Mouse (Mus musculus): ENCODE results near the gene Fstl3. TPM values are rescaled to one million over a fixed set of nuclear protein-coding genes. Genes with fewer than 3 reads are reported as not detected.

The Fstl3 gene
- total RNA-seq, 2 experiments from 2014 or later, result 0.38 TPM; not detected in 1

Other genes starting within 250 kb of the Fstl3 start
Only the 30 nearest of the 34 such genes appear.
- not detected in 2 replicates for gene Theg, start 189.9 kb upstream of the Fstl3 start, total RNA-seq (2015; ENCODE audit: low replicate concordance)
- gene Theg, start 189.9 kb upstream of the Fstl3 start, total RNA-seq (2017; ENCODE audit: low replicate concordance), result not detected in 2 replicates
- gene C2cd4c, start 163.2 kb upstream of the Fstl3 start, total RNA-seq (2015; ENCODE audit: low replicate concordance), result not detected in 2 replicates
- not detected in 2 replicates for gene C2cd4c, start 163.2 kb upstream of the Fstl3 start, total RNA-seq (2017; ENCODE audit: low replicate concordance)
- not detected in 2 replicates for gene Shc2, start 139.4 kb upstream of the Fstl3 start, total RNA-seq (2015; ENCODE audit: low replicate concordance)
- gene Shc2, start 139.4 kb upstream of the Fstl3 start, total RNA-seq (2017; ENCODE audit: low replicate concordance), result not detected in 2 replicates
- not detected in 2 replicates for gene Odf3l2, start 131.5 kb upstream of the Fstl3 start, total RNA-seq (2015; ENCODE audit: low replicate concordance)
- not detected in 2 replicates for gene Odf3l2, start 131.5 kb upstream of the Fstl3 start, total RNA-seq (2017; ENCODE audit: low replicate concordance)
- gene Madcam1, start 112.7 kb upstream of the Fstl3 start, total RNA-seq (2015; ENCODE audit: low replicate concordance), result not detected in 2 replicates
- not detected in 2 replicates for gene Madcam1, start 112.7 kb upstream of the Fstl3 start, total RNA-seq (2017; ENCODE audit: low replicate concordance)
- gene Tpgs1, start 107.9 kb upstream of the Fstl3 start, total RNA-seq (2015; ENCODE audit: low replicate concordance), result 12.2 and 15.9 TPM in 2 replicates
- 1.9 and 8.3 TPM in 2 replicates for gene Tpgs1, start 107.9 kb upstream of the Fstl3 start, total RNA-seq (2017; ENCODE audit: low replicate concordance)
- gene Cdc34, start 95.1 kb upstream of the Fstl3 start, total RNA-seq (2015; ENCODE audit: low replicate concordance), result 42.2 and 66.7 TPM in 2 replicates
- 82.7 and 87.2 TPM in 2 replicates for gene Cdc34, start 95.1 kb upstream of the Fstl3 start, total RNA-seq (2017; ENCODE audit: low replicate concordance)
- gene Gzmm, start 88.3 kb upstream of the Fstl3 start, total RNA-seq (2015; ENCODE audit: low replicate concordance), result not detected in 2 replicates
- not detected in 2 replicates for gene Gzmm, start 88.3 kb upstream of the Fstl3 start, total RNA-seq (2017; ENCODE audit: low replicate concordance)
- 1,896 and 2,324 TPM in 2 replicates for gene Bsg, start 72.8 kb upstream of the Fstl3 start, total RNA-seq (2015; ENCODE audit: low replicate concordance)
- 1,328 and 1,345 TPM in 2 replicates for gene Bsg, start 72.8 kb upstream of the Fstl3 start, total RNA-seq (2017; ENCODE audit: low replicate concordance)
- gene Hcn2, start 60.6 kb upstream of the Fstl3 start, total RNA-seq (2015; ENCODE audit: low replicate concordance), result not detected in 2 replicates
- gene Hcn2, start 60.6 kb upstream of the Fstl3 start, total RNA-seq (2017; ENCODE audit: low replicate concordance), result not detected in 2 replicates
- gene Polrmt, start 30.7 kb upstream of the Fstl3 start, total RNA-seq (2015; ENCODE audit: low replicate concordance), result 8.0 TPM in 1 of 2 replicates, not detected in the other
- gene Polrmt, start 30.7 kb upstream of the Fstl3 start, total RNA-seq (2017; ENCODE audit: low replicate concordance), result 0.64 and 4.4 TPM in 2 replicates
- not detected in 2 replicates for gene Fgf22, start 22.2 kb upstream of the Fstl3 start, total RNA-seq (2015; ENCODE audit: low replicate concordance)
- gene Fgf22, start 22.2 kb upstream of the Fstl3 start, total RNA-seq (2017; ENCODE audit: low replicate concordance), result not detected in 2 replicates
- 40.0 and 58.7 TPM in 2 replicates for gene Rnf126, start 10.3 kb upstream of the Fstl3 start, total RNA-seq (2015; ENCODE audit: low replicate concordance)
- 18.3 and 19.4 TPM in 2 replicates for gene Rnf126, start 10.3 kb upstream of the Fstl3 start, total RNA-seq (2017; ENCODE audit: low replicate concordance)
- 25.6 and 44.0 TPM in 2 replicates for gene Prss57, start 13.7 kb downstream of the Fstl3 start, total RNA-seq (2015; ENCODE audit: low replicate concordance)
- gene Prss57, start 13.7 kb downstream of the Fstl3 start, total RNA-seq (2017; ENCODE audit: low replicate concordance), result 1.1 and 6.5 TPM in 2 replicates
- 8.8 and 16.2 TPM in 2 replicates for gene Palm, start 16.3 kb downstream of the Fstl3 start, total RNA-seq (2015; ENCODE audit: low replicate concordance)
- gene Palm, start 16.3 kb downstream of the Fstl3 start, total RNA-seq (2017; ENCODE audit: low replicate concordance), result 2.0 and 9.2 TPM in 2 replicates
- not detected in 2 replicates for gene Misp, start 43.7 kb downstream of the Fstl3 start, total RNA-seq (2015; ENCODE audit: low replicate concordance)
- not detected in 2 replicates for gene Misp, start 43.7 kb downstream of the Fstl3 start, total RNA-seq (2017; ENCODE audit: low replicate concordance)
- gene Ptbp1, start 77.2 kb downstream of the Fstl3 start, total RNA-seq (2015; ENCODE audit: low replicate concordance), result 134 and 185 TPM in 2 replicates
- 89.3 and 94.7 TPM in 2 replicates for gene Ptbp1, start 77.2 kb downstream of the Fstl3 start, total RNA-seq (2017; ENCODE audit: low replicate concordance)
- 247 and 296 TPM in 2 replicates for gene Prtn3, start 97.2 kb downstream of the Fstl3 start, total RNA-seq (2015; ENCODE audit: low replicate concordance)
- gene Prtn3, start 97.2 kb downstream of the Fstl3 start, total RNA-seq (2017; ENCODE audit: low replicate concordance), result 52.3 and 54.7 TPM in 2 replicates
- 0.84 TPM in 1 of 2 replicates, not detected in the other for gene Plppr3, start 97.4 kb downstream of the Fstl3 start, total RNA-seq (2015; ENCODE audit: low replicate concordance)
- gene Plppr3, start 97.4 kb downstream of the Fstl3 start, total RNA-seq (2017; ENCODE audit: low replicate concordance), result 0.83 and 1.7 TPM in 2 replicates
- gene Elane, start 109.0 kb downstream of the Fstl3 start, total RNA-seq (2015; ENCODE audit: low replicate concordance), result 613 and 617 TPM in 2 replicates
- 146 and 166 TPM in 2 replicates for gene Elane, start 109.0 kb downstream of the Fstl3 start, total RNA-seq (2017; ENCODE audit: low replicate concordance)
- not detected in 2 replicates for gene Cfd, start 113.6 kb downstream of the Fstl3 start, total RNA-seq (2015; ENCODE audit: low replicate concordance)
- not detected in 2 replicates for gene Cfd, start 113.6 kb downstream of the Fstl3 start, total RNA-seq (2017; ENCODE audit: low replicate concordance)
- gene Med16, start 131.7 kb downstream of the Fstl3 start, total RNA-seq (2015; ENCODE audit: low replicate concordance), result 5.9 and 17.7 TPM in 2 replicates
- gene Med16, start 131.7 kb downstream of the Fstl3 start, total RNA-seq (2017; ENCODE audit: low replicate concordance), result 8.0 and 9.1 TPM in 2 replicates
- not detected in 2 replicates for gene Gm26602, start 133.6 kb downstream of the Fstl3 start, total RNA-seq (2015; ENCODE audit: low replicate concordance)
- gene Gm26602, start 133.6 kb downstream of the Fstl3 start, total RNA-seq (2017; ENCODE audit: low replicate concordance), result 22.8 TPM in 1 of 2 replicates, not detected in the other
- gene Kiss1r, start 139.7 kb downstream of the Fstl3 start, total RNA-seq (2015; ENCODE audit: low replicate concordance), result not detected in 2 replicates
- not detected in 2 replicates for gene Kiss1r, start 139.7 kb downstream of the Fstl3 start, total RNA-seq (2017; ENCODE audit: low replicate concordance)
- gene R3hdm4, start 143.9 kb downstream of the Fstl3 start, total RNA-seq (2015; ENCODE audit: low replicate concordance), result 60.2 and 65.4 TPM in 2 replicates
- gene R3hdm4, start 143.9 kb downstream of the Fstl3 start, total RNA-seq (2017; ENCODE audit: low replicate concordance), result 37.4 and 45.8 TPM in 2 replicates
- gene Arid3a, start 149.8 kb downstream of the Fstl3 start, total RNA-seq (2015; ENCODE audit: low replicate concordance), result 4.2 and 9.7 TPM in 2 replicates
- 4.8 and 8.6 TPM in 2 replicates for gene Arid3a, start 149.8 kb downstream of the Fstl3 start, total RNA-seq (2017; ENCODE audit: low replicate concordance)
- 4.0 and 10.1 TPM in 2 replicates for gene Wdr18, start 182.9 kb downstream of the Fstl3 start, total RNA-seq (2015; ENCODE audit: low replicate concordance)
- gene Wdr18, start 182.9 kb downstream of the Fstl3 start, total RNA-seq (2017; ENCODE audit: low replicate concordance), result 0.98 and 4.6 TPM in 2 replicates
- not detected in 2 replicates for gene Grin3b, start 193.4 kb downstream of the Fstl3 start, total RNA-seq (2015; ENCODE audit: low replicate concordance)
- not detected in 2 replicates for gene Grin3b, start 193.4 kb downstream of the Fstl3 start, total RNA-seq (2017; ENCODE audit: low replicate concordance)
- gene Tmem259, start 207.1 kb downstream of the Fstl3 start, total RNA-seq (2015; ENCODE audit: low replicate concordance), result 57.0 and 78.9 TPM in 2 replicates
- 49.2 and 51.1 TPM in 2 replicates for gene Tmem259, start 207.1 kb downstream of the Fstl3 start, total RNA-seq (2017; ENCODE audit: low replicate concordance)
- 20.1 and 39.6 TPM in 2 replicates for gene Cnn2, start 211.3 kb downstream of the Fstl3 start, total RNA-seq (2015; ENCODE audit: low replicate concordance)
- 18.2 and 26.3 TPM in 2 replicates for gene Cnn2, start 211.3 kb downstream of the Fstl3 start, total RNA-seq (2017; ENCODE audit: low replicate concordance)